Mouse (Mus musculus) kidney, adult 11 months (tissue): ENCODE data around the gene Ceacam1.
"Not testable (repeated sequence)": the region's sequence is repeated elsewhere in the genome, so short reads cannot be mapped to it uniquely, and the experiment has no call there.

Experiments
- DNase-seq: peaks from one replicate; pipeline ENCODE4 v3.0.0; 2022

Gene Ceacam1

GRCm38 (mm10) chr7:25477091-25477751 is at the start of gene Ceacam1:
Gene Ceacam1 (minus strand): TSS chr7:25477603.
- DNase-seq = peak; percentile 82

DNA sequence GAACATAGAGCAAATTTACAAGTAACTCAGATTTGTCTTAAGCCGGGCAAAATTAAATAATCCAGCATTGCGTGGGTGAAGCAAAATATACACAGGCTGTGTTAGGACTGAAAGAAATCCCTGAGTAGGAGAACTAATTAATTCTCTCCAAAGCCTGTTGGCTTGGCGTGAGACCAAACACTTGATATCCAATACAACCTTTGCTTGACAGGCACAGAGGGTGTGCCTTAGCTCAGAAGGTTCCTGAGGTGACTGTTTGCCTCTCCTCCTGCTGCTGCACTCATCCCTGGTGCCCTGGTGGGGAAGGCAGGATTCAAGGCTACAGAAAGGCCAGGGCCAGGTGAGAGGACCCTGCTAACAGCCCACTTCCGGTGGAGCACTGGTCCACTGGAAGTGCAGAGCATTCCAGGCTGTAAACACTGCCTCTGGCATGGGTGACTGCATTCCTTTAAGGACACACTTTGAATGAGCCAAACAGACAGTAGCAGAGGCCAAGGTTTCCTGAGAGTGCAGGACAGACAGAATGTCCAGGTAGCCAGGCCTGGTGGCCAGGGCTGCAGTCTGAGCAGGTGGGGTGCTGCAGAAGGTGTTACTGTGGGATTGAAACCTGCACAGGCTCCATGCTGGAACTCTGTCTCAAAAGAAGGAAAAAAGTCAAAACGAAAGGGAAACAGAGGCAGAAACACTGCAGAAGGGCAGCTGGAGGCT is 38.8 kb upstream of the Ceacam1 start:
- DNase-seq = peak; percentile 47

- not testable (repeated sequence) for DNase-seq
These were observed 38.3 kb upstream of the Ceacam1 start for GRCm38 (mm10) chr7:25515667-25516066.

DNA sequence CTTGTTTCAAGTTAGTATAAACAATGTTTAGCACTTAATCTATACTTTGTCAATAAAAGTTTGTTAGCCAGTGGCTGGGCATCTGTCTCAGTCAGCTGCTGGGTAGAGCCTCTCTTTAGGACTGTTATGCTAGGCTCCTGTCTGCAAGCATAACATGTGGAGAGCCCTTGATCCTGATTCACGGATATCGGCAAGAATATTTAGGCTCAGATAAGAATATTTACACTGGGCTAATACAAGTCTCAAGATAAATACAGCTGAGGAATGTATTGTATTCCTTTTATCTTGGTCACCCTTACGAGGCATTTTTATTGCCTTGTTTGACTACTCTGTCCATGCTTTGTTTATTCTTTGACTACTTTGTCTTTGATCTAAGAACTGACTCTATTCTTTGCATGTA is 32.5 kb upstream of the Ceacam1 start:
- DNase-seq = no peak

GRCm38 (mm10) chr7:25494649-25495048 is 17.2 kb upstream of the Ceacam1 start:
- no peak for DNase-seq

- peak; percentile 23 for DNase-seq
These were observed 13.3 kb upstream of the Ceacam1 start for GRCm38 (mm10) chr7:25490698-25491097.

DNA sequence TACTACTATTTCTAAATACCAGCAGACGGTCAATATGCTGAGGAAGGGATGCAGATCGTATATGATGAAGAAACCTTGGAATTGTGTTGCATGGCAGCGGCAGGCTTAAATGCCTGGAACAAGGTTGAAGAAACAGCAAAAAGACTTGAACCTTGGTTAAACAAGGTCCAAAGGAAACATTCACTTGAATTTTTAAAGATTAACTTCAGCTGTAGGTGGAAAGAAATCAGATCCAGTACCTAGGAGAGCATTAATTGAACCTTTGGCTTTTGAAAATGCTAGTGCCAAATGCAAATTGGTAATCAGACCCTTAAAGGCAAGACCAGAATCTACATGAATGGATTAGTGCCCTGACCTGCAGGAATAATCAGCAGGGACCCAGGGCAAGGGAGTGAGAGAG is 12.0 kb upstream of the Ceacam1 start:
- peak; percentile 39 for DNase-seq

DNA sequence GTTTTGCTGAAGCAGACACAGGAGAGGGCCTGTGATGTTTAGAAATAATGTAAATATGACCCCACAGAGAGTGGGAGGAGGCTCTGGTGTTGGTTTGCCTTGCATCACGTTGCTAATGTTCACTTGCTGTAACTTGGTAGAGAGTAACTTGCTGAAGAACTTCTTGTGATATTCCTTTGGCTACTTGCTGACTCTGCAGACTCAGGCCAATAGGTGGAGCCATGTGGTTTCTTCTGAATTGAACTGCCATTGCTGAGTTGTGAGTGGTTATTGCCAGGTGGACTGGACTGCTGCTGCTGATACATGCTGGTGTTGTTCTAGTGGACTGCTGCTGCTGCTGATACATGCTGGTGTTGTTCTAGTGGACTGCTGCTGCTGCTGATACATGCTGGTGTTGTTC is 8.8 kb upstream of the Ceacam1 start:
- DNase-seq = peak; percentile 78

GRCm38 (mm10) chr7:25485061-25485460 is 7.7 kb upstream of the Ceacam1 start:
- DNase-seq = no peak

DNA sequence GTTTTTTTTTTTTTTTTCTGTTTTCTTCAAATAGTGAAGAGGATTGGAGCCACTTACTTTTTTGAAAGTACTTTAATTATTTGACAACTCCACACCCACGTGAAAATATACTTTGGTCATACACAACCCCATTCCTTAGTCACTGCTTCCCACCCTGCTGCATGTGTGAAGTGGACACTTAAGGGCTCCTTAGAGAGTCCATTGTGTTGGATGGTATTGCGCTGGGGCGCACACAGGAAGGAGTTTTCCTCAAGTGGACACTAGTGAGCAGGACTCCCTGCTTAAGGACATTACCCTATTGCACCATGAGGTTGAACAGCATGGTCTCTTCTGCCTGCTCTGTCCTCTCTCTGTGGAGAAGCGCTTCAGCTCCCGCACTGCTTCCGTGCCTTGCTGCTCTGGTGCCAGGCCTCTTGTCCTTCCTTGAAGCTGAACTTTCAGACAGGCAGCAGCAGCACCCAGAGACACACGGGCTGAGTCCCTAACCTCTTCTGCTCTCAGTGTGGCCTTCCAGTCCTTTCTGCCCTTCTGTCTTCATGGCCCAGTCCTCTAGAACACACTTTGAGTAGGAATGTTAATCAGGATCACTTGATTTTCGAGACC is 5.8 kb upstream of the Ceacam1 start:
- DNase-seq = no peak

GRCm38 (mm10) chr7:25480791-25481190 is 3.4 kb upstream of the Ceacam1 start:
- not testable (repeated sequence) for DNase-seq

DNA sequence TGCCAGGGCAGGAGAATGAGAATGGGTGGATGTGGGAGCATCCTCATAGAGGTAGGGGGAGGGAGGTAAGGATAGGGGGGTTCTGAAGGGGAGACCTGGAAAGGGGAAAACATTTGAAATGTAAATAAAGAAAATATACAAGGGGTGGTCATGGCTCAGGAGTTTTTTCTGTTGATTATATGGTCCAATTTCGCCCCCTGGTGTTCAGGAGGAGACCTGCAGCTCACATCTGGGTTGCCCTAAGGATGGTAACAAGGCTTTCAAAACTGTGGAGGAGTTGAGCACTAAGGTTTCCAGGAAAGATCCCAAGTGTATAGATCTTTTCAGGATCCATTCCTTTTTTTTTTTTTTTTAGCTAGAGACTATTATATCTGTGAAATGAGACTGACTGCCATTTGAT is 2.0 kb upstream of the Ceacam1 start:
- peak; percentile 59 for DNase-seq

DNA sequence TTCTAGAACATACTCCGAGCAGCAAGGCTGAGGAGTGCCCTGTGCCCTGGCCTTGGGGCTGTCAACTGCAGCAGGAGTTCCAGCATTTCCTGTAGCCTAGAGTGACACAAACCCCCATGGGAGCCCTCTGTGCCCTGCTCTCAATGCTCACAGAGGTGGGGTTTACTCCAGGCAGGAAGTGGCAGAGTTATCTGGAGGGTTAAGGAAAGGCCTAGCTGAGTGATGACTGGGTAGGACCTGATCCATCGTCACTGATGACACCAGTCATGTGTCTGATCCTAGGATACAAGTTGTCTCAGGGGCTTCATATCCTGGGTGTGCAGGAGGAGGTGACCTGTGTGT is 320 bp upstream of the Ceacam1 start:
- DNase-seq = not testable (repeated sequence)

GRCm38 (mm10) chr7:25471821-25472220 is 5.6 kb downstream of the Ceacam1 start:
- not testable (repeated sequence) for DNase-seq

- DNase-seq = not testable (repeated sequence)
These were observed 11.8 kb downstream of the Ceacam1 start for GRCm38 (mm10) chr7:25465586-25465985.

DNA sequence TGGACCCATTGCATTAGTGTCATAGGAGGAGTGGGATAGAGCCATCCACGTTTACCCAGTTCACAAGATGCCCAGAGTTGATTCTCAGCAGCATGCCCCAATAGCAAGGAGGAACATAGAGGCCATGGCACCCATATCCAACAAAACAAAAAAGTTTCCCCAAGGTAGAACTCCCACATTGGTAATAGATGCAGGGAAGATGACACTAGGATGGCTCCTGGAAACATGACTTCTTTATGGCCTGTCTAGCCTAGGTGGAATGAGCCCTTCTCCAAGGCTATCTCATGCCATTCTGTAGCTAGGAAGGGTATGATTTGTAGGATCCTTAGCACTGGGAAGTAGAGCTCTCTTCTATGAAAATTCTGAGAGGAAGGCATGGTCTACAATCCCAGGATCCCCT is 12.4 kb downstream of the Ceacam1 start:
- no peak for DNase-seq

- DNase-seq = peak; percentile 27
These were observed 15.4 kb downstream of the Ceacam1 start for GRCm38 (mm10) chr7:25462033-25462337.

DNA sequence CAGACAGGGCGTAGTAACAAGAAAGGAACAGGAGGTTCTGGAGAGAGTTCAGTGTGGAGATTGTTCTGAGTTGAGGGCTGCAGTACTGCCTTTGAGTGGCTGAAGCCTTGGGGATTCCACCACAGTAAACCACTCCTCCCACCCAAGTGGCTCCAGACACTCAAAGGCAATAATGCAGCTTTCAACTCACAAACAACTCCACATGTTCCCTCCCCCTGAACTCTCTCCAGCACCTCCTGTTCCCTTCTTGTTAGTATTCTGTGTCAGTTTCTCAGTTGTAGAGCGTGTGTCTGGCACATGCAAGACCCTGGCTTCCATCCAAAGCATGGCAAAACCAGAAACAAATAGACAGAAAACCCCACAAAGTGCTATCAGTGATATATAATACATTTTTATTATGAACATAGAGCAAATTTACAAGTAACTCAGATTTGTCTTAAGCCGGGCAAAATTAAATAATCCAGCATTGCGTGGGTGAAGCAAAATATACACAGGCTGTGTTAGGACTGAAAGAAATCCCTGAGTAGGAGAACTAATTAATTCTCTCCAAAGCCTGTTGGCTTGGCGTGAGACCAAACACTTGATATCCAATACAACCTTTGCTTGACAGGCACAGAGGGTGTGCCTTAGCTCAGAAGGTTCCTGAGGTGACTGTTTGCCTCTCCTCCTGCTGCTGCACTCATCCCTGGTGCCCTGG is 15.9 kb downstream of the Ceacam1 start:
- DNase-seq = peak; percentile 41

GRCm38 (mm10) chr7:25452103-25452502 is 25.3 kb downstream of the Ceacam1 start:
- peak; percentile 75 for DNase-seq

DNA sequence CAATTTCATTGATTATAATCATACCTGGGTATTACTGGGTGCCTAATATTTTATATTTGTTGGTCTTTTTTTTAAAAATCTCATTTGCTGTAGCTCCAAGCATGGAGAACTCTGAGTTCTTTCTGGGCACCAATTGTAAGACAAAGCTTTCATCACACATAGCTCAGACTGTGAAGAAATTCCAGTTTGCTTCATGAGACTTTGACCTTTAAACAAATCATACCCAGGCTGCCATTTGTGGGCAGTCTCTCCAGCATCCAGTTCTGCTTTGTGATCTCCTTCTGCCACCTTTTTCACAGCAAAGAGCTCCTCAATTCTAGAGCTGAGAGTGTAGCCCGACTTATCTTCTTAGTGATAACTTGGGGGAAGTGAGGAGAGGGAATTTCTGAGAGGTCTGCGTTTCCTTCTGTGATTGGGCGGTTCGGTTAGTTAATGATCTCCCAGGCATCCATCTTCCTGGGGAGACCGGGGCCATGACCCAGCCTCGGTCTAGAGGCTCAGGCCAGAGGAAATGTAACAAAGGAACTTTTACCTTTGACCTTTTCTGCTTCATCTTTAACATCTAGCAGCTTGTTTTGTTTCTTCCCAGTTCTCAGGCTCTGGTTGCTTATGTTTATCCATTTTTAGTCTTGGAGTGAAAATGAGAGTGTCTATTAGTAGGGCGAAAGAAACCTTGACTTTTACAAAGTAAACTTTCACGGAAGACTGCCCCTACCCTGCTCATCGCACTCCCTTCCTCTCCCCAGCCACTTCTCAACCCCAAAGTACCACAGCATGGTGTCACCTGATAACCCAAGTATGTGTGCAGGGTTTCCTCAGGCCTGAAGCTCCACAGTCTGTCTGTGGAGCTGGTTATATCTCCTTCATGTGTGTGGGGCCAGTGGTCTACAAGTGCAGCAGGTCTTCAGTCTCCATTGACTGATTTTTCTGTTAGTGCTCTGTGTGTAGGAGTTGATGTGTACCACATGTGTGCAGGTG is 27.2 kb downstream of the Ceacam1 start:
- DNase-seq = peak; percentile 67

GRCm38 (mm10) chr7:25440816-25441153 is 36.6 kb downstream of the Ceacam1 start:
- DNase-seq = no peak

DNA sequence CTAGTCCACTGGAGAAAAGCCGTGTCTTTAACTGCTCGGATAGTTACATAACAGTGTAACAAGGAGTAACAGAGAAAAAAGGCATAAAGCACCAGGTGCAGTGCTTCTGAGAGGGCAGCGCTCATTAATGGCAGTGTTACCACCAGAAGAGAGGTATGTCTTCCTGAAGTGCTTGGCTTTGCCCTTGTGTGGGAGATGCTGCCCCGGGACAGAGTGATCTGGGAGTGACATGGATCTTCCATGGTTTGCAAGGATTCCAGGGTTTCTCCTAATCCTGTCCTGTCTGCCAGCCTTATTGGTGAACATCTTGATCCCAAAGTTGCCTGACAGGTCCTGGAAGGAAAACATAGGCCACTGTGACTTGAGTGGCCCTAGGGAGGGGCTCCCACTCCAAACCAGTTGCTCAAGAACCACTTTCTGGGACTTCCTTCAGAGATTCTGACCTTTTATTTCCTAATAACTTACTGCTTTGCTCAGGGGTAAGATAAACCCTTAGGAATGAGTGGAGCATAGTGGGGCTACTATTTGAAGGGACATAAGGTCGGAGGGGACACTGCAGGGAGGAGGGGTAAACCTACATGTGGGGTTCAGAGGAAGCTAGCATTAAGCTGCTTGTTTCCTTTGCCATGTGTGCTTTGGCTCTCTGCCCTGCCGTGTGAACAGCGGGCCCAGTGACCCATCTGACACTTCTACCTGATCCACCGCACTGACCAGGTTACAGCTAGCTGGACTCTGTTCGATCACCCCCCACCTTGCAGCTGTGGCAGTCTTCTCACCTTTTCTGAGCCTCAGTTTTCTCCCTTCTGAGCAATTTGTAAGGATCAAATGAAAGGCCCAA is 37.2 kb downstream of the Ceacam1 start:
- peak; percentile 31 for DNase-seq
